Mouse (Mus musculus) gastrocnemius, postnatal 14 days (tissue): ENCODE results near the gene Gadd45a. TPM values are rescaled to one million over a fixed set of nuclear protein-coding genes. Genes with fewer than 3 reads are reported as not detected.
A peak's percentile ranks its signal among the peaks of the same experiment; 100 is the strongest.

Experiments
- DNase-seq: peaks from one replicate; pipeline ENCODE4 v3.0.0; 2021; ENCODE audit warnings: mixed read lengths
- intact Hi-C: fragments of 180-260 bp; cut with DNase I; formaldehyde crosslinking; loops from one replicate; pipeline ENCODE4 v1.15.1; 2025; ENCODE audit warnings: low total_unique reads
- long read RNA-seq, 2 experiments: library from polyadenylated mRNA; stranded (forward); transcript quantifications; one replicate each; pipeline ENCODE4 v2.0.0; 2021
- total RNA-seq, 2 experiments: library from RNA; stranded (reverse); gene quantifications; 2 replicates each; pipeline ENCODE4 v1.2.3; 2021

The Gadd45a gene
- 10 to 100 TPM; 41.7 to 59.0 TPM for total RNA-seq
- long read RNA-seq, experiment 1, transcript Gadd45a-201 (4 exons, 1,223 nt) = major isoform, 16 of 18 reads
- long read RNA-seq, experiment 1, partial matches to known transcripts = 0 of 18 reads
- long read RNA-seq, experiment 1, other reads (novel, unspliced or antisense) = 2 of 18 reads
- long read RNA-seq, experiment 2, transcript Gadd45a-201 (4 exons, 1,223 nt) = major isoform, 20 of 24 reads
- long read RNA-seq, experiment 2, partial matches to known transcripts = 0 of 24 reads
- long read RNA-seq, experiment 2, other reads (novel, unspliced or antisense) = 3 of 24 reads

GRCm38 (mm10) chr6:67036837-67037628, at the start of gene Gadd45a:
Gadd45a (minus strand) TSS chr6:67037457.
- intact Hi-C loops = loop anchor here (5.0 to 10.0 kb wide), 2 partner anchors 68 to 100 kb away; no protein-coding TSS in a partner anchor
- peak; percentile 95 for DNase-seq

- intact Hi-C loops = no loop called here
- no peak for DNase-seq
Observed at GRCm38 (mm10) chr6:67085850-67086437, 48.7 kb upstream of the Gadd45a start.

GRCm38 (mm10) chr6:67084465-67084864, 47.2 kb upstream of the Gadd45a start:
- DNase-seq = no peak
- intact Hi-C loops = no loop called here

- no peak for DNase-seq
- intact Hi-C loops = no loop called here
Observed at GRCm38 (mm10) chr6:67081141-67081540, 43.9 kb upstream of the Gadd45a start.

- DNase-seq = no peak
- intact Hi-C loops = no loop called here
Observed at GRCm38 (mm10) chr6:67078076-67078475, 40.8 kb upstream of the Gadd45a start.

- no peak for DNase-seq
- intact Hi-C loops = no loop called here
Observed at GRCm38 (mm10) chr6:67077477-67077876, 40.2 kb upstream of the Gadd45a start.

GRCm38 (mm10) chr6:67076348-67076747, 39.1 kb upstream of the Gadd45a start:
- intact Hi-C loops = no loop called here
- DNase-seq = peak; percentile 27

GRCm38 (mm10) chr6:67074868-67075267, 37.6 kb upstream of the Gadd45a start:
- intact Hi-C loops = no loop called here
- DNase-seq = peak; percentile 20

GRCm38 (mm10) chr6:67073929-67074328, 36.7 kb upstream of the Gadd45a start:
- no peak for DNase-seq
- intact Hi-C loops = no loop called here

GRCm38 (mm10) chr6:67073446-67073845, 36.2 kb upstream of the Gadd45a start:
- no peak for DNase-seq
- intact Hi-C loops = no loop called here

GRCm38 (mm10) chr6:67071615-67072014, 34.4 kb upstream of the Gadd45a start:
- no peak for DNase-seq
- intact Hi-C loops = no loop called here

GRCm38 (mm10) chr6:67069800-67070315, 32.6 kb upstream of the Gadd45a start:
- DNase-seq = peak; percentile 17
- intact Hi-C loops = no loop called here

- DNase-seq = no peak
- intact Hi-C loops = no loop called here
Observed at GRCm38 (mm10) chr6:67069219-67069762, 32.0 kb upstream of the Gadd45a start.

GRCm38 (mm10) chr6:67060057-67060456, 22.8 kb upstream of the Gadd45a start:
- intact Hi-C loops = no loop called here
- DNase-seq = no peak

GRCm38 (mm10) chr6:67057991-67058696, 20.9 kb upstream of the Gadd45a start:
- intact Hi-C loops = no loop called here
- no peak for DNase-seq

GRCm38 (mm10) chr6:67057574-67057973, 20.3 kb upstream of the Gadd45a start:
- intact Hi-C loops = no loop called here
- DNase-seq = no peak

- no peak for DNase-seq
Observed at GRCm38 (mm10) chr6:67056889-67057564, 19.8 kb upstream of the Gadd45a start.

GRCm38 (mm10) chr6:67056108-67056888, 19.0 kb upstream of the Gadd45a start:
- intact Hi-C loops = no loop called here
- no peak for DNase-seq

More at GRCm38 (mm10) chr6:67056889-67057564, 19.8 kb upstream of the Gadd45a start:
- intact Hi-C loops = no loop called here
